Mouse (Mus musculus) heart, embryonic 14.5 days (tissue): Measurements from ENCODE around the gene Zfp654. TPM values are rescaled to one million over a fixed set of nuclear protein-coding genes. Genes with fewer than 3 reads are reported as not detected.
"Not testable (repeated sequence)": the region's sequence is repeated elsewhere in the genome, so short reads cannot be mapped to it uniquely, and the experiment has no call there.

Source experiments
- ATAC-seq: fragments of 200-750 bp; cut with Nextera tagmentation; 2 replicates; pipeline ENCODE4 v1.8.0; 2017; ENCODE audit warnings: low read depth, moderate TSS enrichment; ENCODE audit not compliant: insufficient number of reproducible peaks, insufficient read depth, low FRiP score
- H3K27ac ChIP-seq, 2 experiments: fragments of 200-500 bp in 1 of 2; fragments of 300-500 bp in 1 of 2; sonication (generic) in 1 of 2; replicated peaks in 1 of 2; 2 replicates each; pipeline ENCODE4 v1.5.1; 2012 to 2014; ENCODE audit warnings: low read depth in 2 of 2, low read length in 2 of 2, control low read depth in 1 of 2, mild to moderate bottlenecking in 1 of 2, mixed read lengths in 1 of 2; ENCODE audit not compliant: control insufficient read depth in 1 of 2, insufficient read depth in 1 of 2
- H3K27me3 ChIP-seq: fragments of 300-500 bp; sonication (generic); 2 replicates; pipeline ENCODE4 v1.6.1; 2014; ENCODE audit warnings: mild to moderate bottlenecking, low read length, control low read depth; ENCODE audit not compliant: control insufficient read depth, insufficient read depth
- H3K36me3 ChIP-seq: fragments of 300-500 bp; sonication (generic); 2 replicates; pipeline ENCODE4 v1.6.1; 2014; ENCODE audit warnings: mild to moderate bottlenecking, control low read depth, low read length, mixed read lengths; ENCODE audit not compliant: control insufficient read depth, insufficient read depth
- H3K4me1 ChIP-seq, 2 experiments: fragments of 200-500 bp in 1 of 2; fragments of 300-500 bp in 1 of 2; sonication (generic) in 1 of 2; 2 replicates each; pipeline ENCODE4 v1.6.1; 2012 to 2014; ENCODE audit warnings: low read length in 2 of 2, control low read depth in 1 of 2, mixed read lengths in 1 of 2; ENCODE audit not compliant: control insufficient read depth in 2 of 2, insufficient read depth in 2 of 2
- H3K4me2 ChIP-seq: fragments of 300-500 bp; sonication (generic); 2 replicates; pipeline ENCODE4 v1.6.1; 2014; ENCODE audit warnings: mild to moderate bottlenecking, low read length
- H3K4me3 ChIP-seq, 2 experiments: fragments of 200-500 bp in 1 of 2; fragments of 300-500 bp in 1 of 2; sonication (generic) in 1 of 2; 2 replicates each; pipeline ENCODE4 v1.5.1; 2012 to 2014; ENCODE audit warnings: low read length in 2 of 2, mild to moderate bottlenecking in 2 of 2, control low read depth in 1 of 2, low read depth in 1 of 2, moderate library complexity in 1 of 2; ENCODE audit not compliant: control insufficient read depth in 1 of 2, insufficient read depth in 1 of 2
- H3K9ac ChIP-seq: fragments of 300-500 bp; sonication (generic); 2 replicates; pipeline ENCODE4 v1.6.1; 2014; ENCODE audit warnings: mild to moderate bottlenecking, low read length
- H3K9me3 ChIP-seq: fragments of 300-500 bp; sonication (generic); 2 replicates; pipeline ENCODE4 v1.6.1; 2016; ENCODE audit warnings: low read length, control low read depth; ENCODE audit not compliant: control insufficient read depth
- WGBS: fragments of 180-500 bp; shearing (Covaris S2); extraction: QIAGEN DNeasy Blood & Tissue Kit; methylation state at CpG from one replicate; pipeline ENCODE4 v1.1.7; 2014; 5-methylcytosine and 5-hydroxymethylcytosine counted together
- polyA plus RNA-seq: library from polyadenylated mRNA; unstranded; fragments of >200 nt; fragmentation: Nextera tagmentation; extraction: Ambion mirVana; gene quantifications from 2 replicates; pipeline ENCODE4 v1.2.1, GENCODE M21; 2014

Zfp654 gene
- polyA plus RNA-seq, 1 experiment from 2014 or later, result 9.0 TPM

- Histone ChIP-seq H3K9me3 (no peaks in the 10 kb centered on the region), H3K9ac (peak overlapping the region; percentile 72), H3K27ac (peak overlapping the region; percentile 90 to 94), H3K4me1 (no peaks in the 10 kb centered on the region), H3K4me3 (peak overlapping the region; percentile 61 to 96), H3K4me2 (peak overlapping the region; percentile 71), H3K36me3 (no peaks in the 10 kb centered on the region), H3K27me3 (no peaks in the 10 kb centered on the region)
- 3% methylated on average over 29 of the region's 29 CpGs for WGBS
- peak; percentile 90 for ATAC-seq
These were observed 22.2 kb upstream of the Zfp654 start for GRCm38 (mm10) chr16:64873416-64874305.

DNA sequence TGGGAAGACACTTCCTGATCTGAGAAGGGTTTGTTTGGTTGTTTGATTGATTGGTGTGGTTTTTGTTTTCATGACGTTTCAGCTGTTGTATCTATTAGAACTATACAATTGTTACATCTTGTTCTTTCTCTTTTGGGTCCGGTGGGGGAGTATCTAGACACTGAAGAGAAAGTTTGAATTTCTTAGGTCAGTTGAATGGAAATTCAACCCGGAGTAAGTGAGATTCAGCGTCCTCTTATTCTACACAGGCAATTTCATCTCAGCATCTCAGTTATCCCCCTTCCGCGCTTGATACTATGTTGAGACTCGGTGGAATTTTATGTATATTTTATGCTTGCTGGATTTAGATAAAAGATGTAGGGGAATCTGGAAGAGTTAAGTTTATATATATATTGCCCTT is 21.4 kb upstream of the Zfp654 start:
- Histone ChIP-seq H3K27ac (no peak overlapping the region), H3K9ac (peak overlapping the region; percentile 72), H3K4me1 (no peaks in the 10 kb centered on the region), H3K27me3 (no peaks in the 10 kb centered on the region), H3K4me3 (peak overlapping the region; percentile 16 to 61; a peak in 3 of 4 replicates), H3K36me3 (no peaks in the 10 kb centered on the region), H3K4me2 (peak overlapping the region; percentile 71), H3K9me3 (no peaks in the 10 kb centered on the region)
- no peak for ATAC-seq
- 10% methylated on average over 7 of the region's 7 CpGs for WGBS

- Histone ChIP-seq H3K4me3 (no peak overlapping the region), H3K4me1 (no peaks in the 10 kb centered on the region), H3K4me2 (no peak overlapping the region), H3K9ac (no peak overlapping the region), H3K9me3 (no peaks in the 10 kb centered on the region), H3K27ac (no peak overlapping the region), H3K27me3 (no peaks in the 10 kb centered on the region), H3K36me3 (no peaks in the 10 kb centered on the region)
- WGBS, result 39% methylated on average over 3 of the region's 3 CpGs
- ATAC-seq, result no peak
These were observed 20.8 kb upstream of the Zfp654 start for GRCm38 (mm10) chr16:64872296-64872695.

GRCm38 (mm10) chr16:64869621-64870020 is 18.2 kb upstream of the Zfp654 start:
- H3K9me3 ChIP-seq, result no peaks in the 10 kb centered on the region
- H3K27ac ChIP-seq, result no peak overlapping the region
- H3K36me3 ChIP-seq, result no peaks in the 10 kb centered on the region
- no peaks in the 10 kb centered on the region for H3K27me3 ChIP-seq
- ATAC-seq, result no peak
- H3K4me1 ChIP-seq, result no peaks in the 10 kb centered on the region
- no peak overlapping the region for H3K4me2 ChIP-seq
- no peak overlapping the region for H3K4me3 ChIP-seq
- 82% methylated on average over 2 of the region's 2 CpGs for WGBS
- H3K9ac ChIP-seq, result no peak overlapping the region

GRCm38 (mm10) chr16:64868613-64869012 is 17.2 kb upstream of the Zfp654 start:
- H3K4me1 ChIP-seq, result no peaks in the 10 kb centered on the region
- WGBS, result 47% methylated on average over 6 of the region's 6 CpGs
- H3K36me3 ChIP-seq, result no peaks in the 10 kb centered on the region
- no peaks in the 10 kb centered on the region for H3K27me3 ChIP-seq
- no peak for ATAC-seq
- no peaks in the 10 kb centered on the region for H3K9me3 ChIP-seq
- H3K4me2 ChIP-seq, result no peak overlapping the region
- H3K4me3 ChIP-seq, result no peak overlapping the region
- H3K9ac ChIP-seq, result no peak overlapping the region
- H3K27ac ChIP-seq, result no peak overlapping the region

DNA sequence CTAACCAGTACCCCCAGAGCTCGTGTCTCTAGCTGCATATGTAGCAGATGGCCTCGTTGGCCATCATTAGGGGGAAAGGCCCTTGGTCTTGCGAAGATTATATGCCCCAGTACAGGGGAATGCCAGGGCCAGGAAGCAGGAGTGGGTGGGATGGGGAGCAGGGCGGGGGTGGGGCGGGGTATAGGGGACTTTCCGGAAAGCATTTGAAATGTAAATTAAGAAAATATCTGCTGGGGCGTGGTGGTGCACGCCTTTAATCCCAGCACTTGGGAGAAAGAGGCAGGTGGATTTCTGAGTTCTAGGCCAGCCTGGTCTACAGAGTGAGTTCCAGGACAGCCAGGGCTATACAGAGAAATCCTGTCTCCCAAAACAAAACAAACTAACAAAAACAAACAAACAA is 14.4 kb upstream of the Zfp654 start:
- H3K27ac ChIP-seq, H3K4me3 ChIP-seq, ATAC-seq, H3K9me3 ChIP-seq, H3K4me1 ChIP-seq, H3K27me3 ChIP-seq, H3K36me3 ChIP-seq, H3K4me2 ChIP-seq, H3K9ac ChIP-seq: not testable (repeated sequence)
- WGBS, result 80% methylated on average over 8 of the region's 8 CpGs

DNA sequence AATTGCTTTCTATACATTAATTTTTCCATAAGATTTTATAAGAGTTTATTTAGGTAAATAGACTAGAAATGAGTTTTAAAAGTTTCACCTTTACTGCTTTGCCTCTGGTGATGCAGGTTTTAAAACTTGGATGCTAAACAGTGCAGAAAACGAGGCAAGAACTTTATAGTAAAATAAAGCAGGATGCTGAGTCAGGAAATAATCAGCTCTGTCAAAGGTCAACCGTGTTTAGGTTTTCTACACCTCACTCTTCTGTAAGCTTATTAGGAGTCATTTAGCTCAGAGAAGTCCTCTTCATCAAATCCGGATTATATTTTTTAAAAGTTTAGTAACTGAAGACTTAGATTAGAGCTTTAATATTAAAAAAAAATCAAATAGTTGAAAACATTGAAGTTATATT is 5.5 kb upstream of the Zfp654 start:
- Histone ChIP-seq H3K4me2 (no peak overlapping the region), H3K4me1 (peaks cover 2 to 16% of the 10 kb centered on the region in 2 experiments), H3K36me3 (peaks cover 47% of the 10 kb centered on the region), H3K9ac (no peak overlapping the region), H3K9me3 (no peaks in the 10 kb centered on the region), H3K27ac (no peak overlapping the region), H3K4me3 (no peak overlapping the region), H3K27me3 (no peaks in the 10 kb centered on the region)
- ATAC-seq, result no peak
- 82% methylated on average over 3 of the region's 3 CpGs for WGBS
